Mouse (Mus musculus) heart, postnatal 4 days (tissue): Measurements from ENCODE around the gene Vwce. TPM values are rescaled to one million over a fixed set of nuclear protein-coding genes. Genes with fewer than 3 reads are reported as not detected.
A peak's percentile ranks its signal among the peaks of the same experiment; 100 is the strongest.

Experiments
- DNase-seq: peaks from one replicate; pipeline ENCODE4 v3.0.0; 2021
- total RNA-seq, 2 experiments: library from RNA; stranded (reverse); gene quantifications; 2 replicates each; pipeline ENCODE4 v1.2.3; 2021

Gene Vwce
- total RNA-seq = under 1 TPM; 0.38 to 0.47 TPM

DNA sequence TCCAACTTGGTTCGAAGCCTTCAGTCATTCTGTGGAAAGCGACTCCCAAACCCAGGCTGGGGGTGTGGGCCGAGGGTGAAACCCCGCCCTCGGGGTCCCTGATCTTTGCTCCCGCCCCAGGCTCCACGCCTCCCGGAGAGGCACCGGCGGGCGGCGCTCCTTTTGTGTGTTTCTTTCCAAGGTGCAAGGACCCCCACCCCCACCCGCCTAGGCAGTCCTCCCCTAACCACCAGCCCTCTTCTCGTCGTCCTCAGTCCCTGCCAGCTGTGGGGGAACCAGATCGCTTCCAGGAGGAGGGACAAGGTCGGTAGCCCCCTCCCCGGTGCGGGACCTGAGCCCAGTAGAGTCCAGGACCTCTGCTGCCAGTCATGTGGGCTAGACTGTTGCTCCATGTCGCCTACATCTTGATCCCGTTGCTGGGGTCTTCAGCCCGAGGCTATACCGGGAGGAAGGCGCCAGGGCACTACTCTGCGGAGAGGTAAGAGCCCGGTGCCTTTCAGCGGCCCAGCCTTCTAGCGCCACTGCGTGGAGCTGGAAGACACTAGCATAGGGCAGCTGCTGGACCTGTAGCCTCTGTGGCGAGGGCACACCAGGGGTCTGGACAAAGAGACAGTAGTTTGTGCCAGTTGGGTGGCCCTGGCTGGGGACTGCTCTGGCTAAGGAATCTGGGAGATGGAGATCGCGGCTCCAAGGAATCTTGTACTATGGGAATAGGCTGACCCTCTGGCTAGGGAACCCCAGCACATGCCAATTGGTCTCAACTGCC is at the start of gene Vwce:
Gene Vwce, plus strand, starts transcription at position 108 of the 766 bp plus-strand sequence.
- DNase-seq = peak; percentile 57

DNA sequence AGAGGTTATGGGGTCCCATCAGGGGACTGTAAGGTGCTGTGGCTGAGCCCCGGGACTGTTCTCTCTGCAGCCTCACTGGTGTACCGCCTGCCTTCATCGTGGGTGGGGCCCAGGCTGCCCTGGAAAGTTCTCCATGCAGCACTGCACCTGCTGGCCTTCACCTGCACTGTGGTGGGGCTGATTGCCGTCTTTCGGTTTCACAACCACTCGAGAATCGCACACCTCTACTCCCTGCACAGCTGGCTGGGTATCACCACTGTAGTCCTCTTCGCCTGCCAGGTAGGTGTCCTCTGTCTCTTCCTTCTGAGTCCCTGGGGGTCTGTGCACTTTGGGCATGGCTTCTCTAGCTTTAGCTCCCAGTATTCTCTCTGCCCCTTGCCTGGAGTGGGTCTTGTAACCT is 48.9 kb upstream of the Vwce start:
- no peak for DNase-seq

DNA sequence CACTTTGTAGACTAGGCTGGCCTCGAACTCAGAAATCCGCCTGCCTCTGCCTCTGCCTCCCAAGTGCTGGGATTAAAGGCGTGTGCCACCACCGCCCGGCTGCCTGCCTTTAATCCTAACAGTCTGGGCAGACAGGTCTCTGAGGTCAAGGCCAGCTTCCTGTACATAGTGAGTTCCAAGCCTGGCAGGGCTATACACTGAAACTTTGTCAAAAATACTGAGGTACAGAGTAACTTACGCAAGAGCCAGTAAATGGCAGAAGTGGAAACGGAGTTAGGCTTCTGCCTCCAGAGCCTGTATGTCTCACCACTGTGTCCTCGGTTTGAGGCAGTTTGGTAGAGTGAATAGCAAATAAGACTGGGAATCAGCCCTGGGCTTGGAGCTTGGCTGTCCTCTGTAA is 46.8 kb upstream of the Vwce start:
- DNase-seq = no peak

DNA sequence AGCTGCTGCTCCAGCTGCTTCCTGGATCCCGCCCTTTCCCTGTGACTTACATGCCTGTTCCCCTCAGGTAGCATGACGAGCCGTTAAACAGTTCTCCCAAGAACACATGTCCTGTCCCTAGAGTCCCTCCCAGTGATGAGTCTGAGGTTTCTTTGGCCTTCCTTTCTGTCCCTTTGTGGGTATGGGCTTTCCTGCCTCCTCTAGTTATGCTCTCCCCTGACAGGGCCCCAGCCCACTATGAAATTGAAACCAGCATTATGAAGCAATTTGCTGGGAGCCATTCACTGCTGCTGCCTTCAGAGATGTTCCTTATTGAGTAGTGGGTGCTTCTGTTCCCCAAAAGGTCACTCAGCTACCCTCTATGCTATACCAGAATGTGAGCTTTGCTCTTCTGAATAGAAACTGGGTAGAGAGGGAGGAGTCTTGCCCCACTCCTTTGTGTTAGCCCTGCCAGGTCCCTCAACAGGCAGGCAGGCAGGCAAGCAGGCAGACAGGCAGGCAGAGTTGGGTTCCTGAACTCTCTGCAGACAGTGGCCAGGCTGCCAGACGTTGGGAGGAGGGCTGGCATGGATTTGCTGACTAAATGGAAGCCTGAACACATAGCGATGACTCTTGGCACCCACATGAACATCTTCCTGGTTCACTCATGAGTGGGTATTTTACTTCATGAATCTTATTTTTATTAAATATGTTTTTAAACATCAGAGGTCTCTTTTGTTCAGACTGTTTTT is 44.7 kb upstream of the Vwce start:
- DNase-seq = no peak

DNA sequence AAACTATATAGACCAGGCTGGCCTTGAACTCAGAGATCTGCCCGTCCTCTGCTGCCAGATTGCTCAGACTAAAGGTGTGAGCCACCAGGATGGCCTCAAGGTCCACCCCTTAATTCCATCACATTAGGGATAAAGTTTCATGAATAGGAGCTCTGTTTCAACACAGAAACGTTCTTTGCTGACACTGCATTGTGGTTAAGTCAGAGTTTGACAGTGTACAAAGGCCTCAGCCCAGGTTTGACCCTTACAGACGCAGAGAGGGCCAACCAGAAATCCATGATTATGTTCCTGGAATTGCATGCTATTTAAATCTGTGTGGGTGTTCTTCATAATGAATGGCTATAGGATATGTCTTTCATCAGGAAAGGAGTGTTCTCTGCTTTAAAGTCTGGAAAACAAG is 43.7 kb upstream of the Vwce start:
- no peak for DNase-seq

DNA sequence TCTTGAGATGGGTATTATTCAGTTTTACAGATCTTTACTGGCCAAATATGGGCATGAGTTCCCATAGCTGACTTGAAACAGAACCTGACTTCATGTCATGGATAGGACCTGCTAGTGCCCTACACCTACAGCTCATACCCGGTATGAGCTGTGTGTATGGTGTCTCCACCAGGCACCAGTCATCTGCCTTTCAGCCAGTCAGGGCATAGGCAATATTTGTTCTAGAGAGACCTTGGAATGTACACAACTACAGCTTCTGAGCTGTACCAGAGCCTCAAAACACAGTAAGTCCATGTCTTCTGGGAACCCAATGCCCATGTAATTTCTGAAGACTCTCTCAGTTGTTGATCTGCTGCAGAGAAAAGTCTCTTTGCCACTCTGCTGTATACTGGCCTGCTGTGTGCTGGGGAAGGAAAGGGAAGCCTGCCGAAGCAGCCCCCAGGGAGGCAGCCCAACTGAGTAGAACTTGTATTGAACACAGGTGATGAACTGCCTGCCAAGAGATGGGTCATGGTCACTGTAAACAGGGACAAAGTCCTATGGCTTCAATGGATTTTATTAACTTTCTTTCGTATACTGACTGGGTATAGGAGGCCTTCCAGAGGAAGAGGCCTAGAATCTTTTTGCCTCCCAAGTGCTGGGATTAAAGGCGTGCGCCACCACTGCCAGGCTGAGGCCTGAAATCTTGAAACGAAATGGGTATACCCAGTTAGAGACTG is 42.2 kb upstream of the Vwce start:
- no peak for DNase-seq

DNA sequence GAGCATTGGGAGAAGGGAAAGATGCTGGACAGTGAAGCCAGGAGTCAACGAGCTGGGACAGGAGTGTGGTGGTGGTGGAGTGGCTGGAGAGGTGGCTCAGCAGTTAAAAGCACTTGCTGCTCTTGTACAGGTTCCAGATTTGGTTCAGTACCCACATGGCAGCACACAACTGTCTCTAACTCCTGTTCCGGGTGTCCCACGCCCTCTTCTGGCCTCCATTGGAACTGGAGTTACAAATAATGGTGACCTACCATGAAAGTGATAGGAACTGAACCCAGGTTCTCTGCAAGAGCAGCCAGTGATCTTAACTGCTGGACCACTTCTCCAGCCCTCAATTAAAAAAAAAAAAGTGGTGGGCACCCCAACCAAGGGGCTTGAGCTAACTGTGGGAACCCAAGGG is 35.8 kb upstream of the Vwce start:
- DNase-seq = no peak

DNA sequence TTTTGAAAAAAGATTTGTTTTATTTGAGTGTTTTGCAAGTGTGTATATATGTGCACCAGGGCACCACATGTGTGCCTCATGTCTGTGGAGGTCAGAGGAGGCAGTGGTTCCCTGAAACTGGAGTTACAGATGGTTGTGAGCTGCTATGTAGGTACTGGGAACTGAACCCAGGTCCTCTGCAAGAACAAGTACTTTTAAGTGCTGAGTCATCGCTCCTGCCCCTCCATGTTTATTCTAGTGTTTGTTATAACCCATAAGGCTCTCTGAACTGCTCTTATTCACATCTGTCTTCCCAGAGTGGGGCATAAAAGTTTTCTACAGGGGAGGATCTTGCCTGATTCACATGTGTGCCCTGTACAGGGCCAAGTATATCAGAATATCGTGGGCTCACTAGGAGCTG is 34.4 kb upstream of the Vwce start:
- DNase-seq = no peak

DNA sequence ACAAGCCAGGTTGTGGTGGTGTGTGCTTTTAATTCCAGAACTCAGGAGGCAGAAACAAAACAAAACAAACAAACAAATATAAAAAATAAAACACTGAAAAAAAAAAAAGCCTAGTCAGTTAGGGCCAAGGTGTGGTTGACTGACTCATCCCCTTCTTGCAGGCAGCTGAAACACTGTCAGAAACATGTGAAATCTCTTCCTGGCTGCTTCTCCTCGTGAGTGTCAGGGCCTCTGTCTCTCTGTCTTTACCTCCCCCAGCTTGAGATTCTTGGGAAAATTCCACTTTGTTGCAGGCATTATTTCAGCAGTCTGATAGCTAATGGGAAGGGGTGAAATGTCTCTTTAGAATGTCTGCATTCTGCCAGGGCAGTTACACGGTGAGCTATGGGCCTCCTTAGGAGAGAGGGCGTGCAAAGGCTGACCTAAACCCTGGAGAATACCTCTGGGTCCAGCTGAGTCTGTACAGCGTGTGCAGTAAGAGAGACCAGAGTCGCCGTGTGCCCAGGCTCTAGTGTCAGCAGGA is 31.7 kb upstream of the Vwce start:
- no peak for DNase-seq

DNA sequence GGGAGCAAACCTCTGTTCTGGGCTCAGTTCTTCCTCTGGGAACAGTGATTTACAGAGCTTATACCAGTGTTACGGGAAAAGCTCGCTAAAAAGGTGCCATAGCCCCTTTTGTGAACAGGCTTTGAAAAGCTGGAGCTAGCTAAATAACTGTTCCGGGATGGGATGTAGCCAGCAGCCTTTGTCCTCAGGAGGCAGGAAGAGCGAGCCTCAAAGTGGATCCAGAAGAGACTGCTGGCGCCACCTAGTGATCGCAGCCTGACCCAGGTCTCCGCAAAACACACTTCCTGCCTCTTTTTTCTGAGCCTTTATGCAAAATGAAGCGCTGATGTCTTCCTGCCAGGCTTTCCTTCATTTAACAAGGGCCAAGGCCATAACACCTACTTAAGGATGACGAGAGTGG is 31.2 kb upstream of the Vwce start:
- DNase-seq = peak; percentile 93

DNA sequence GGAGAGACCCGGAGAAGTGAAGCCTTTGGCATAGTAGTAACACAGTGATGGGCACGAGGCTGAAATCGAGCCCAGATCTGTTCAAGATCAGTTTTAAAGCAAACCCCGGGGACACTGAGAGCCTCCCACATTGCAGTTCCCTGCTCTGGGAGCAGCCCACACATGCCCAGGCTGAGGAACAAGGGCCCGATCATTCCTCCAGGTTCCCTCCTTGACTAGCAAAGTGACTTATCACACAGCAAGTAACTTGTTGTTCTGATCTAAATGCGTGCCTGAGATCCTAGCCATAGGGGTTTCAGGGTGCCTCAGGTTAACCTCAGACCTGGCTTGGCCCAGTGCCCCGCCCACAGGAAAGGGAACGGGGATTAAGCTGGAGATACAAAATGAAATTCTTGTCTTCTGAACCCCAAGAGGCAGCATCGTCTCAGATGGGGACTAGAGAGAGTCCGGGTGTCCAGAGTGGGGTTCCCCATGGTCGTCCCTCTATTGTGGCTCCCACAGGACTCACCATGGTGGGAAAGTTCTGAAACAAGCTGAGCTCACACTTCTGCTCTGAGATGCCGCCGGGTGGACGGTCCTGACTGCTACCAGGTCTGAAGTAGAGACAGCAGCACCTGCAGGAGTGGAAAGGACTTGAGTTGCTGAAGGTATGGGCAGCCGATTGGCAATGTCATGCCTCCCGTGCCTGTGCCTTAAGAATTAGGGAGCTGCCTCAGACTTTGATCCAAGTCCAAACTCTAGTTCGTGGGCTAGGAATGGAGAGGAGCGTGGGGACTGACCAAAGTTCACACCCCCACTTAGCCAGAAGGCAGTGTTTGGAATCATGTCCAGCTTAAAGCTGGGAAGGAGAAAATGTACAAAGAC is 30.1 kb upstream of the Vwce start:
- DNase-seq = peak; percentile 17

DNA sequence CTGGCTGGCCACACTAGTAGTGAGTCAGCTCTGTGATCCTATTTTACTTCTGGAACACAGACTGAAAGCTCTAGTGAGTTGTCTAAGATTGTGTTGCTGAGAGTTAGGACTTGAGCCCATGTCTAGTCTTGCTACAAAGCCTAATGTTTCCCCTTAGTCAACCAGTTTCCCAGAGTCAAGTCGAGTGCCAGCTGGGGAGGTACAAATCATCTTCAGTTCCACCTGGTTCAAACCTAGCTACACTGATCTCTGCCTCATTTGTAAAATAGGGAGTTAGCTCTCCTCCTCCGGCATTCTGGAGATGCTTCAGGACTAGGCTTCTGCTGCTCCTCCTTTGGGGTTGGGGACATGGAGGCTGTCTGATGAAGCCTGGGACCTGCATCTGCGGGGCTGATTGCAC is 29.5 kb upstream of the Vwce start:
- DNase-seq = no peak

DNA sequence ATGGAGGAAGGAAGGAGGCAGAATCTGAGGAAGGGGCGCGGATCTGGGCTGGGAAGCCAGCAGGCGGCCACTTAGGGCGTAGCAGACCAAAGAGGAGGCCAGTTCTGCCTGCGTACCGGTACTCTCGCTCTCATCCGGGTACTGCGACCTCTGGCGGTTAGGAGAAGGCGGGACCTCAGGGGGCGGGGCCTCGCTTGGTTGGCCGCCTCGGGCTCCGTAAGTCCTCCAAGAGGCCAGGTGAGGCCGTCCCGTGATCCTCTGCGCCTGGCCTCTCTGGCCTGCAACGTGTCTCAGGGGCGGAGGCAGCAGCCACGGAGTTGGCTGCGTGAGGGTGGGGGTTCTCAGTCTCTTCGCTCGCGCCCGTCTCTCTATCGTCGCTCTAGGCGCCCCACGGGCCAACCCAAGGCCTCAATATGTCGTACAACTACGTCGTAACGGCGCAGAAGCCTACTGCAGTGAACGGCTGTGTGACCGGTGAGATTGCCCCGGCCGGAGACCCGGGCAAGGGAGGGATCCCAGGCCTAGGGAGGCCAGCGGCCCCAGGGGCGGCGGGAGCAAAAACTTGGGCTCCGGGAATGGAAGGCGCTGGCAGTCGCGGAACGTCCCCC is 28.6 kb upstream of the Vwce start, which contains the start of the genes Ddb1 and Tkfc:
Gene Ddb1, plus strand, starts transcription at position 35 of the 608 bp plus-strand sequence.
Gene Tkfc, minus strand, starts transcription at position 362 of the 608 bp plus-strand sequence.
- DNase-seq = peak; percentile 99

DNA sequence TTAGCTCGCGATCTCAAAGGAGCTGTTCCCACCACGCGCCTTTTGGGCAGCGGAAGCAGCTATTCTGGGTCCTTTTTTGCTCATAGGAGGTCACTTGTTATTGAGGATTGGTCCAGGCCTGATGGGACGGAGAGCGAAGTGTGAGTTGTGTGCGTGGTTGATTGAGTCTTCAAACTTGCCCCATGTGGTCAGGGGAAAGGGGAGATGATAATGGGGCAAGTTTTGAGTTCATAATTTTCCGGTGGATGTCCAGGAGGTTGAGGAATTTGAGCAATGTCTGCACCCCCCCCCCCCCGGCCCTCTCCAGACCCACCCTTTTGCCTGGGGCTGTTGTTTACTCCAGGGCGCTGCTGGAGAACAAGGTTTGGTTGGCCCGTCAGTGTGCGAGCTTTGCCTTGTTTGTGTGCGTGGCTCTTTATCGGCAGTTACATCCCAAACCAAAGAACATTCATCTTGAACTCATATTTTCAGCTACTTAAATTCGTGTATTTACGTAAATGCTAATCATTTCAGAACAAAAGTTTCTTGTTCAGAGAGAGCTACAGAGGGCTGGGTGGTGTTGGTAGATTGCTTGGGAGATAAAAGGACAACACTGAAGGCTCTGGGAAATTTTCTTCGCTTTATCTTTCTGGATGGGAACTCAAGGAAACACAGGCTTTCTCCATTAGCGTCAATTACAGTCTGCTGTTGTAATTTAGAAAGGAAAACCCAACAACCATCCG is 28.0 kb upstream of the Vwce start:
- no peak for DNase-seq

DNA sequence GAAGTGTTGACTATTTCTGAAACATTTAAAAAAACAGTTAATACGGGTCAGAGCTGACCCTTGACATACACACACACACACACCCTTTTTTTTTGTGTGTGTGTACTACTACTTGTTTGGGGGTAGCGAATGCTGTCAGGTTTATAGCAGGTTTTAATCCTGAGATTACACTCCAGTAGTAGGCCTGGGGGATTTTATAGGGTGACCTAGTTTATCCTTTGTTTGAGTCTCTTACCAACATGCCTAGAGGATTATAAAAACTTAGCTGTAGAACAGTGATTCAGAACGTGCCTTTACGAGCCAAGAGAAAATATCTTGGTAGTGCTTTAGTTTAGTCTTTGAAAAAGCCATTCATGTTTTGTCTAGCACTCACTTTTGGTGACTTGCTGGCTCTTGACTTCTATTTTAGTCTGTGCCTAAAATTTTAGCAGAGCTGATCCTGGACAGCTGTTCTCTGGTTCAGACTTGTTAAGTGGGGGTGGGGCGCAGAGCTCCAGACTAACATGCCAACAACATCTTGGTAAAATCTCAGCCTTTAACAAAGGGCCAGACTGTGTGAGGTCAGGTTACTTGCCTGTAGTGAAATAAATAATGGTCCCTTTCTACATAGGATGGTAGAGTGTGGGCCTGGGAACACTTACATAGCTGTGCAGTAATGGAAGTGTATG is 25.3 kb upstream of the Vwce start:
- no peak for DNase-seq

DNA sequence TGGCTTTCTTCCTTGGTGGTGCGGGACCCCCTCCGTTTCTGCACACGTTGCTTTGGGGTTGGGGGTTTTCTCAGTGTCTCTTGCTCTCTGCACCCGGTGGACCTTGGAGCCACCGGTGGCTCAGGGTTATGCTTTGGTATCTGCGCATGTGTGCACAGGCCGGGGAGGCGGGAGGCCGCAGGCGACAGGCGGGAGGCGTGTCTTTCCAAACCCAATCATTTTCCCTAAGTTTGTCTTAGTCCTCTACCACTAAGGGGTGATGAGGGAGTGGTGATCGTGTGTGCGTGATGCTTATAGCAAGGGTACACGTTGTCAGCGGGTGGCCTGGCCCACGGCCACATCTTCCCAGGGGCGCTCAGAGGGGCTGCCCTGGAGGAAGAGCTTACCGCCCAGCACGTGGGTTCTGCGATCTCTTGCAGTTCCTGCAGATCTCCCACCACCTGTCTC is 882 bp downstream of the Vwce start:
- DNase-seq = peak; percentile 60

DNA sequence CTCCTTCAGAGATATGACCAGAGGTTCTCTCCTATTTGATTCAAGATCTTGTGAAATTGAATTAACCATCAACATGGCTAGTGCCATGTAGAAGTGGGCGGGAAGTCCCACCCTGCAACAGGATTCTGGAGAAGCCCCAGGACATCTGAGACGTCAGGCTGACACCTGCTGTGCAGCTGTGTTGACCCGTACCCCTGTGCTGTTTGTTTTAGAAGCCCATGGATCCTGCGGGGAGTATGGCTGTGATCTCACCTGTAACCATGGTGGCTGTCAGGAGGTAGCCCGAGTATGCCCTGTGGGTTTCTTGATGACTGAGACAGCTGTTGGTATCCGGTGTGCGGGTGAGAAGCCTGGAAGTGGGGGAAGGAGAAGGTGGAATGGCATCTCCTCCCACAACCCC is 3.8 kb downstream of the Vwce start:
- no peak for DNase-seq

DNA sequence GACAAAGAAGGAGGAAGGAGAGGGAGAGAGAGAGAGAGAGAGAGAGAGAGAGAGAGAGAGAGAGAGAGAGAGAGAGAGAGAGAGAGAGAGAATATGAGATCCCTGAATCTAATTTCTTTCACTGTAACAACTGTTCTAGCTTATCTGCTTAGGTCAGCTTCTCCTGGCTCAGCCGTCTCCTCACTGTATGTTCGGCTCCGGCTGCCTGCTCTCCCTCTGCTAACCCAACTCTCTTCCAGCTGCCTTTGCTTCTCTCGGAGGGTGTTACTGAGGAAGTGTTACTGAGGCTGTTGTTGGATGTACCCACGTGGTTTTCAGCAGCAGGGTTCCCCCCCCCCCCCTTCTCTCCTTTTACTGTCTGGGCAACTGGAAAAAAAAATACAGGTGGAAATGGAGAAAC is 6.1 kb downstream of the Vwce start:
- no peak for DNase-seq

DNA sequence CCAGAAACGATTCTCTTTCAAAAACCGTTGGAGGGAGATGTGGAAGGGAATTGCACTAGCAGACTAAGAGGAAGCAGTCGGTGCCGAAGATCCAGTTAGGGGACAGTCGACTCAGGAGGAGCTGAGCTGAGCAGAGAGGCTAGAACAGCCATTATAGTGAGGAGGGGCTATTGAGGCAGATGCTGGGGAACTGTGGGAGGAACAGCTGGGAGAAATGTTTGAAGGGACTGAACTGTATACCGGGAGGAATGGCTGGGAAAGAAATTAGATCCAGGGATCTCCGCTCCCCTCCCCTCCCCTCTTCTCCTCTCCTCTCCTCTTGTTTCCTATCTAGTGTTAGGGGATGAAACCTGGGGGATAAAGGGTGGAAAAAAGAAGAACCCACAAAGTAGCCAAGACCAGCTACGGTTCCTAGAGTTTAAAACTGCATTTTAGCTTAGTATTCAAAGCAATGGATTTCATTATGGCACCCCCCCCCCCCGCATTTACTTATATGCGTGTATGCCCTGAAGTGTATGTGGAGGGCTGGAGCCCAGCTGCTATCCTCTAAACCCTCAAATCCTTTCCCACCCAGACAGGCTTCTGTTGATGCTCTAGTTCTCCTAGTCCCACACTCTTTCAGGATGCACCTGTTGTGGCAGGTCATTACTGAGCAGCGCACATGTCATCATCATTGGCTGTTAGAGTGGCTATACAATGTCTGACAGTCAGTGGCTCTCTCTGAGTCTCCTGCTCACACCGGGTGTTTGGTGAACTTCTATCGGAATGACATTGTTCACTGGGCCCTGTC is 6.8 kb downstream of the Vwce start:
- no peak for DNase-seq
